Mouse (Mus musculus): ENCODE measurements around the gene Usp2. TPM values are rescaled to one million over a fixed set of nuclear protein-coding genes. Genes with fewer than 3 reads are reported as not detected.

The Usp2 gene
- total and polyA plus RNA-seq, 3 experiments = 3.2 to 20.1 (median 8.6) TPM

DNA sequence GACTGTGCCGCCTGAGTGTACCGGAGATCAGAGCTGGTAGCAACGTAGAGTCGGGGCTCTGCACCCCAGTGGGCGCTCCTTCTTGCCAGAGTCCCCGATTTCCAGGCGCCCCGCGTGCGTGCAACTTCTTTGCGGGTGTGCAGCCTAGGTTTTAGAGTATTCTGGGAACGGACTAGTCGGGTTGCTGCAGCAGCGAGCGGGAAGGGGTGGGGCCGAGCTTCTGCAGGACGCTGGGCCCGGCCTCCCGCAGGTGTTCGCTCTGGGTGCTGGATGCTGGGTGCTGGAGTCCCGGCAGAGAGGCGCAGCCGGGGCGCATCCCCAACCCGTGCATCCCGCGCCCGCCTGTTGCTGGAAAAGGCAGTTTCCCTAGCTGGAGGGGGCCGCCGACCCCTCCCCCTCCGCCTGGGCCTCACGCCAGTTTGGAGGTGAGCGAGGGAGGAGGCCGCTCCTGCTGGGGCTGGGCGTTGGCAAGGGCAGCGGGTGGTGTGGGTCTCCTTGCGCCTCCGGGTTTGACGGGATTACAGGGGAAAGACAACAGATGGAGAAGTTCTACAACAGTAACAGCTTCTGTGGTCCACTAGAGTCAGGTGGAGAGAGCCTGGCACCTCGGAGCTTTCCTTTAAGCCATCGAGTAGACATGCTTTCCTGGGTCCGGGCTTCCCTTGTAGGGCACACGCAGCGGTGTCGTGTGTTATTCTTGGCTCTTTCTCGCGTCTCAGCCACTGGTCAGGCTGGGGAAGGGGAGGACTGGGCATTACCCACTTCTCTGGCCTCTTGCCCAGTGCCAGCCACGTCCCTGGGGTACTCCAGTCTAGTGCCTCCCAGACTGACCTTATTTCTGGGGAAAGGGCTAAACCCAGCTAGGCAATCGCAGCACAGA is 68.3 kb downstream of the Usp2 start:
- no peak for ATAC-seq (ENCODE audit: extremely low read depth, insufficient number of reproducible peaks, low FRiP score, poor library complexity, severe bottlenecking)
- peaks cover 8% of the 10 kb centered on the region for H3K36me3 ChIP-seq (replicated peaks)
- no peak for DNase-seq (ENCODE audit: low spot score)
- peaks cover 74% of the 10 kb centered on the region for H3K27me3 ChIP-seq (ENCODE audit: insufficient read depth, low read length)
- TF ChIP-seq GATA1 (IDR thresholded peaks at IDR 0.05; ENCODE audit: borderline replicate concordance, low read length) = no peak
- TF ChIP-seq TAL1 (conservative IDR thresholded peaks at IDR 0.05; ENCODE audit: low read depth, low read length) = no peak
- TF ChIP-seq GATA2 (IDR thresholded peaks at IDR 0.05; ENCODE audit: borderline replicate concordance, low read depth, low read length) = no peak
- no peak for TF ChIP-seq POLR2AphosphoS5 (IDR thresholded peaks at IDR 0.05; ENCODE audit: insufficient replicate concordance, low read depth, low read length)
- TF ChIP-seq CTCF (IDR thresholded peaks at IDR 0.05; ENCODE audit: low read depth, low read length) = no peak
- H3K9me3 ChIP-seq (replicated peaks) = no peaks in the 10 kb centered on the region
- peaks cover 44% of the 10 kb centered on the region for H3K4me1 ChIP-seq (ENCODE audit: insufficient read depth, low read depth, low read length)
- peak overlapping the region; percentile 64; the same call in 1 of the 2 replicates for H3K4me3 ChIP-seq (ENCODE audit: low read depth, low read length)

DNA sequence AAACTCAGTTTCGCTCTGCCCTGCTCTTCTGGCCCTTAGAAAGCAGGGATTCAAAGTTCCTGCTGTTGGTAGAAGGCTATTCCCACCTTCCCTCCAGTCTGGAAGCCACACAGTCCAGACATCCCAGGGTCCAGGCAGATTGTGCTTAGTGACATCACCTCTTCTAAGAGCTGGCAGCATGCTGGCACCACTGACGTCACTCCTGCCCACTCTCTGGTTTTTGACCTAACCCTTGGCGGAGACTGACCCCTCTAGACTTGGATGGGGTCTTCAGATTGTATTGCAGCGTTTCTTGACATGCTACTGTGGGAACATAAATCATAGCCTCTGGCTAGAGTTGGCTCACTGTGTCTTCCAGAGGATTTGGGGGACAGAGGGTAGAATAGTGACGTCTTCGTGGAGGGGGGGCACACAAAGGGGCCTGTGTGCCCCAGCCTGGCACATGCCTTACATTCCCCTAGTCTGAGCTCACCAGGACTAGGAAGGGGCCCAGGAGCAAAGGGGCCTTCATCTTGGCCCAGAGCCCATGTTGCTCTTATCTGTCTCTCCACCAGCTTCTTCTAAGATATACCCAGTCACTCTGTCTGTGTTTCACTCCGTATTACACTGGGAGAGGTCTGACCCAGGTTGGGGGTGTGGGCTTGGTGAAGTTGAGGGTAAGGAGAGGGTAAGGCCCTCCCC is 69.0 kb downstream of the Usp2 start:
- H3K9me3 ChIP-seq (replicated peaks) = no peaks in the 10 kb centered on the region
- TF ChIP-seq POLR2AphosphoS5 (IDR thresholded peaks at IDR 0.05; ENCODE audit: insufficient replicate concordance, low read depth, low read length) (no peak), GATA1 (IDR thresholded peaks at IDR 0.05; ENCODE audit: borderline replicate concordance, low read length) (no peak), CTCF (IDR thresholded peaks at IDR 0.05; ENCODE audit: low read depth, low read length) (no peak), TAL1 (conservative IDR thresholded peaks at IDR 0.05; ENCODE audit: low read depth, low read length) (no peak), GATA2 (IDR thresholded peaks at IDR 0.05; ENCODE audit: borderline replicate concordance, low read depth, low read length) (no peak)
- ATAC-seq (ENCODE audit: extremely low read depth, insufficient number of reproducible peaks, low FRiP score, poor library complexity, severe bottlenecking) (no peak), DNase-seq (ENCODE audit: low spot score) (peak; percentile 55)
- peak overlapping the region; percentile 64; the same call in 1 of the 2 replicates for H3K4me3 ChIP-seq (ENCODE audit: low read depth, low read length)
- H3K27me3 ChIP-seq (ENCODE audit: insufficient read depth, low read length) = peaks cover 66% of the 10 kb centered on the region
- H3K4me1 ChIP-seq (ENCODE audit: insufficient read depth, low read depth, low read length) = peaks cover 44% of the 10 kb centered on the region
- H3K36me3 ChIP-seq (replicated peaks) = peaks cover 16% of the 10 kb centered on the region

DNA sequence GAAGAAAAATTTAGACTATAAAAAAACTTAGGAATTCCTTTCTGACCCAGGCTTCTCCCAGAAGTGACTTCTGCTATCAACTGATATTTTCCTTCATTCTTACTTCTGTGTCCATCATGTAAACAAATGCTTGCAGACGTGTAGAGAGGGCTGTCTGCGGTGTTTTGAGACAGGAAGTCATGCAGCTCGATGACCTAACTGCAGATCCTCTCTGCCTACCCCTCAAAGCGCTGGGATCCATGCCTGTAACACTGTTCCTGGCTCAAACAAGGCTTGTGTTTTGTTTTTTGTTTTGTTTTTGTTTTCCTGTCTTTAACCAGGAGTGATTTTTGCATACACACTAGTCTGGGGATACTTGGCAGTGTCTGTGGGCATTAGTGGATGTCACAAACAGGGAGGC is 71.0 kb downstream of the Usp2 start:
- Histone ChIP-seq H3K4me1 (ENCODE audit: insufficient read depth, low read depth, low read length) (peaks cover 42% of the 10 kb centered on the region), H3K36me3 (replicated peaks) (peaks cover 33% of the 10 kb centered on the region), H3K4me3 (ENCODE audit: low read depth, low read length) (no peak overlapping the region), H3K27me3 (ENCODE audit: insufficient read depth, low read length) (peaks cover 50% of the 10 kb centered on the region), H3K9me3 (replicated peaks) (no peaks in the 10 kb centered on the region)
- ATAC-seq (ENCODE audit: extremely low read depth, insufficient number of reproducible peaks, low FRiP score, poor library complexity, severe bottlenecking) = no peak
- DNase-seq (ENCODE audit: low spot score) = no peak
- TF ChIP-seq POLR2AphosphoS5 (IDR thresholded peaks at IDR 0.05; ENCODE audit: insufficient replicate concordance, low read depth, low read length) (no peak), CTCF (IDR thresholded peaks at IDR 0.05; ENCODE audit: low read depth, low read length) (no peak)

DNA sequence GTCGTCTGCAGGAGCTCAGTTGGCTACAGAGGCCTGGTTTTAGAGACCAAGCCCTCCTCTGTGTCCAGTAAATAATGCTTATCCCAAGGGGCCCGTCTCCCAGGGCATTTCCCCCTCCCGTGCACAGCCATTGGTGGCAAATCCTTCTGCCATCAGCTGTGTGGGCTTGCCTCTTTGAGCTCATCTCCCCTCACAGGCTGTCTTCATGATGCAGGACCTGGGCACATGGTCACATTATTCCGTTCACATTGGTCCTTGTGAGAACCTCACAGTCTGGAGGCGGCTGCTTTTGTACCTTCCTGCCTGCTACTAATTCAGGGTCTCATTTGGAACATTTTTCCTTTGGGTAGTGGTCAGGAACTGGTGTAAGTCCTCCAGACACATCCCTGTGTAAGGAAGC is 75.1 kb downstream of the Usp2 start:
- Histone ChIP-seq H3K36me3 (replicated peaks) (peaks cover 64% of the 10 kb centered on the region), H3K4me3 (ENCODE audit: low read depth, low read length) (no peak overlapping the region), H3K27me3 (ENCODE audit: insufficient read depth, low read length) (peaks cover 9% of the 10 kb centered on the region), H3K4me1 (ENCODE audit: insufficient read depth, low read depth, low read length) (peaks cover 26% of the 10 kb centered on the region), H3K9me3 (replicated peaks) (no peaks in the 10 kb centered on the region)
- no peak for DNase-seq (ENCODE audit: low spot score)
- ATAC-seq (ENCODE audit: extremely low read depth, insufficient number of reproducible peaks, low FRiP score, poor library complexity, severe bottlenecking) = no peak
- TF ChIP-seq CTCF (IDR thresholded peaks at IDR 0.05; ENCODE audit: low read depth, low read length) = no peak

DNA sequence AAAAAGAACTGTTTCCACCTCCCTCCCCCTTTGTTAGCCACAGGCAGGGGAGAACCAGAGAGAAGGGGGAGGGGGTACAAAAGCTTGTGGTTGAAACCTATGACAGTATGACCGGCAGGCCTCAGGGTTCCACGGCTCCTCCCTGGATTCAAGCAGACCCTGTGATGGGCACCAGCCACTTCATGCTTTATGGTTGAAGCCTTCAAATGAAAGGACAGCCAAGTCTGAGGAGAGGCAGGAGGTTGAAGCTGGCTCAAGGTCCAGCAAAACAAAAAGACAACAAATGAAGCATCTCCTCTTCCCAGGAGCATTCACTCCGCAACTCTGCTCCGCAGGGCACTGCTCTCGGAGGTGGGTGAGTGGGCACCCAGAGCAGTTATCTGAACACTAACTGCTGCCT is 76.6 kb downstream of the Usp2 start:
- ATAC-seq (ENCODE audit: extremely low read depth, insufficient number of reproducible peaks, low FRiP score, poor library complexity, severe bottlenecking) (no peak), DNase-seq (ENCODE audit: low spot score) (no peak)
- Histone ChIP-seq H3K4me1 (ENCODE audit: insufficient read depth, low read depth, low read length) (peaks cover 23% of the 10 kb centered on the region), H3K36me3 (replicated peaks) (peaks cover 77% of the 10 kb centered on the region), H3K4me3 (ENCODE audit: low read depth, low read length) (no peak overlapping the region), H3K27me3 (ENCODE audit: insufficient read depth, low read length) (no peaks in the 10 kb centered on the region; the same call in 1 of the 2 replicates), H3K9me3 (replicated peaks) (no peaks in the 10 kb centered on the region)
- TF ChIP-seq TAL1 (conservative IDR thresholded peaks at IDR 0.05; ENCODE audit: low read depth, low read length) (no peak), GATA1 (IDR thresholded peaks at IDR 0.05; ENCODE audit: borderline replicate concordance, low read length) (no peak), GATA2 (IDR thresholded peaks at IDR 0.05; ENCODE audit: borderline replicate concordance, low read depth, low read length) (no peak), CTCF (IDR thresholded peaks at IDR 0.05; ENCODE audit: low read depth, low read length) (no peak), POLR2AphosphoS5 (IDR thresholded peaks at IDR 0.05; ENCODE audit: insufficient replicate concordance, low read depth, low read length) (no peak)

DNA sequence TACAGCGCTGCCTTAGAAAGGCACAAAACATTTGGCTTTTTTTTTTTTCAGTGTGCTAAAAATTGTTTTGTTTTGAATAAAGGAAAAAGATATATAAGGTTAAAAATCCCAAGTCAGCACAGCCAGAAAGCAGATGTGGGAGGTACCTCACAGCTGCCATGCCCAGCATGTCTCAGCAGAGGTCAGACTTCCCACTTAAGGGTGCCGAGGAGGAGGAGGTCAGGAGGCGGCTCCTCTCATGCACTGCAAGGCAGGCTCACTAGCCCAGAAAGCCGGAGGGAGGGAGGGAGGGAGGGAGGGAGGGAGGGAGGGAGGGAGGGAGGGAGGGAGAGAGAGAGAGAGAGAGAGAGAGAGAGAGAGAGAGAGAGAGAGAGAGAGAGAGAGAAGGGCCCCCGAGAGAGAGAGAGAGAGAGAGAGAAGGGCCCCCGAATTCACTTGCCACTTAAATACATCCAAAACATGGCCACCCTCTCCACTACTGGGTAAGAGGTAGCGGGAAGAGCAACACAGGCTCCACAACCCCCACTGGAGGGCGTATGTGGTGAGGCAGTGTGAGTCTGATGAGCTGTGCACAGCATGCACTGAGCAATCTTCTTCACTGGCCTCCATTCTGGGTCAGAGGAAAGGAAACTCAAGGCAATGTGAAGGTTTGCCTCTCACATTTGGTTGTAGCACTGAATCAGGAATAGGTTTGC is 77.3 kb downstream of the Usp2 start:
- ATAC-seq (ENCODE audit: extremely low read depth, insufficient number of reproducible peaks, low FRiP score, poor library complexity, severe bottlenecking) (no peak), DNase-seq (ENCODE audit: low spot score) (no peak)
- Histone ChIP-seq H3K9me3 (replicated peaks) (no peaks in the 10 kb centered on the region), H3K4me1 (ENCODE audit: insufficient read depth, low read depth, low read length) (peaks cover 20% of the 10 kb centered on the region), H3K27me3 (ENCODE audit: insufficient read depth, low read length) (no peaks in the 10 kb centered on the region; the same call in 1 of the 2 replicates), H3K4me3 (ENCODE audit: low read depth, low read length) (no peak overlapping the region), H3K36me3 (replicated peaks) (peaks cover 83% of the 10 kb centered on the region)
- TF ChIP-seq POLR2AphosphoS5 (IDR thresholded peaks at IDR 0.05; ENCODE audit: insufficient replicate concordance, low read depth, low read length) = no peak
- TF ChIP-seq CTCF (IDR thresholded peaks at IDR 0.05; ENCODE audit: low read depth, low read length) = no peak
- no peak for TF ChIP-seq GATA1 (IDR thresholded peaks at IDR 0.05; ENCODE audit: borderline replicate concordance, low read length)
- no peak for TF ChIP-seq GATA2 (IDR thresholded peaks at IDR 0.05; ENCODE audit: borderline replicate concordance, low read depth, low read length)
- TF ChIP-seq TAL1 (conservative IDR thresholded peaks at IDR 0.05; ENCODE audit: low read depth, low read length) = no peak
